Mouse (Mus musculus) forebrain, embryonic 13.5 days (tissue): ENCODE measurements around the gene Cd207. TPM values are rescaled to one million over a fixed set of nuclear protein-coding genes. Genes with fewer than 3 reads are reported as not detected.

ENCODE experiments used
- ATAC-seq: fragments of 200-750 bp; cut with Nextera tagmentation; 2 replicates; pipeline ENCODE4 v1.8.0; 2017
- H3K27ac ChIP-seq: fragments of 300-500 bp; sonication (generic); 2 replicates; pipeline ENCODE4 v1.5.1; 2015; ENCODE audit warnings: inconsistent platforms, mild to moderate bottlenecking, moderate library complexity
- H3K27me3 ChIP-seq: fragments of 300-500 bp; sonication (generic); 2 replicates; pipeline ENCODE4 v1.6.1; 2015; ENCODE audit warnings: mild to moderate bottlenecking, inconsistent platforms
- H3K36me3 ChIP-seq: fragments of 300-500 bp; sonication (generic); 2 replicates; pipeline ENCODE4 v1.6.1; 2015; ENCODE audit warnings: mild to moderate bottlenecking, inconsistent platforms; ENCODE audit not compliant: poor library complexity, severe bottlenecking
- H3K4me1 ChIP-seq: fragments of 300-500 bp; sonication (generic); 2 replicates; pipeline ENCODE4 v1.6.1; 2015; ENCODE audit warnings: inconsistent platforms
- H3K4me2 ChIP-seq: fragments of 300-500 bp; sonication (generic); 2 replicates; pipeline ENCODE4 v1.6.1; 2015; ENCODE audit warnings: inconsistent platforms, mild to moderate bottlenecking, moderate library complexity
- H3K4me3 ChIP-seq: fragments of 300-500 bp; sonication (generic); 2 replicates; pipeline ENCODE4 v1.5.1; 2015; ENCODE audit warnings: mild to moderate bottlenecking, inconsistent platforms
- H3K9ac ChIP-seq: fragments of 300-500 bp; sonication (generic); 2 replicates; pipeline ENCODE4 v1.6.1; 2015; ENCODE audit warnings: mild to moderate bottlenecking, inconsistent platforms
- H3K9me3 ChIP-seq: fragments of 300-500 bp; sonication (generic); replicated peaks from 2 replicates; pipeline ENCODE4 v1.6.1; 2016; ENCODE audit warnings: inconsistent platforms
- WGBS: fragments of 180-500 bp; shearing (Covaris S2); methylation state at CpG from one replicate; pipeline ENCODE4 v1.1.7; 2015; 5-methylcytosine and 5-hydroxymethylcytosine counted together
- polyA plus RNA-seq: library from polyadenylated mRNA; unstranded; fragments of >200 nt; fragmentation: Nextera tagmentation; extraction: Ambion mirVana; gene quantifications from 2 replicates; pipeline ENCODE4 v1.2.1, GENCODE M21; 2015

Cd207 gene
- polyA plus RNA-seq, 1 experiment from 2014 or later = not detected

- Histone ChIP-seq H3K4me3 (no peak overlapping the region), H3K9me3 (no peaks in the 10 kb centered on the region), H3K4me1 (peaks cover 22% of the 10 kb centered on the region), H3K27me3 (peaks cover 100% of the 10 kb centered on the region), H3K4me2 (no peak overlapping the region), H3K27ac (no peak overlapping the region), H3K36me3 (no peaks in the 10 kb centered on the region), H3K9ac (no peak overlapping the region)
- ATAC-seq = no peak
- 4% methylated on average over 6 of the region's 6 CpGs for WGBS
These were observed 30.3 kb upstream of the Cd207 start for GRCm38 (mm10) chr6:83707738-83708510.

GRCm38 (mm10) chr6:83704701-83705100, 27.0 kb upstream of the Cd207 start:
- H3K27ac ChIP-seq = no peak overlapping the region
- WGBS = 19% methylated on average over 5 of the region's 5 CpGs
- H3K9me3 ChIP-seq = no peaks in the 10 kb centered on the region
- peaks cover 7% of the 10 kb centered on the region; the same call in 1 of the 2 replicates for H3K4me1 ChIP-seq
- no peak overlapping the region for H3K4me2 ChIP-seq
- no peak overlapping the region for H3K4me3 ChIP-seq
- peaks cover 97% of the 10 kb centered on the region for H3K27me3 ChIP-seq
- no peaks in the 10 kb centered on the region for H3K36me3 ChIP-seq
- no peak for ATAC-seq
- no peak overlapping the region for H3K9ac ChIP-seq

- no peak overlapping the region for H3K4me2 ChIP-seq
- H3K4me1 ChIP-seq = peaks cover 7% of the 10 kb centered on the region; the same call in 1 of the 2 replicates
- no peak for ATAC-seq
- WGBS = 0% methylated on average over 1 of the region's 1 CpGs
- H3K27me3 ChIP-seq = peaks cover 97% of the 10 kb centered on the region
- no peak overlapping the region for H3K4me3 ChIP-seq
- H3K9me3 ChIP-seq = no peaks in the 10 kb centered on the region
- no peak overlapping the region for H3K27ac ChIP-seq
- no peak overlapping the region for H3K9ac ChIP-seq
- H3K36me3 ChIP-seq = no peaks in the 10 kb centered on the region
These were observed 26.6 kb upstream of the Cd207 start for GRCm38 (mm10) chr6:83704294-83704693.

- Histone ChIP-seq H3K36me3 (no peaks in the 10 kb centered on the region), H3K9ac (no peak overlapping the region), H3K4me3 (no peak overlapping the region), H3K4me1 (peaks cover 7% of the 10 kb centered on the region; the same call in 1 of the 2 replicates), H3K27me3 (peaks cover 97% of the 10 kb centered on the region), H3K27ac (no peak overlapping the region), H3K9me3 (no peaks in the 10 kb centered on the region), H3K4me2 (no peak overlapping the region)
- ATAC-seq = no peak
- WGBS = under 1% methylated on average over 10 of the region's 10 CpGs
These were observed 26.0 kb upstream of the Cd207 start for GRCm38 (mm10) chr6:83703722-83704078.

GRCm38 (mm10) chr6:83703000-83703721, 25.5 kb upstream of the Cd207 start:
- Histone ChIP-seq H3K4me1 (peaks cover 7% of the 10 kb centered on the region; the same call in 1 of the 2 replicates), H3K9me3 (no peaks in the 10 kb centered on the region), H3K4me2 (no peak overlapping the region), H3K9ac (no peak overlapping the region), H3K27me3 (peaks cover 97% of the 10 kb centered on the region), H3K4me3 (no peak overlapping the region), H3K36me3 (no peaks in the 10 kb centered on the region), H3K27ac (no peak overlapping the region)
- 1% methylated on average over 27 of the region's 27 CpGs for WGBS
- no peak for ATAC-seq

GRCm38 (mm10) chr6:83702146-83702999, 24.7 kb upstream of the Cd207 start:
- no peak for ATAC-seq
- Histone ChIP-seq H3K9ac (no peak overlapping the region), H3K4me1 (peaks cover 7% of the 10 kb centered on the region; the same call in 1 of the 2 replicates), H3K9me3 (no peaks in the 10 kb centered on the region), H3K4me3 (no peak overlapping the region), H3K36me3 (no peaks in the 10 kb centered on the region), H3K27ac (no peak overlapping the region), H3K4me2 (0 out of 2 replicates have a peak overlapping the region, but pooled peaks have one; percentile 6), H3K27me3 (peaks cover 97% of the 10 kb centered on the region)
- under 1% methylated on average over 53 of the region's 53 CpGs for WGBS

GRCm38 (mm10) chr6:83701001-83701400, 23.3 kb upstream of the Cd207 start:
- Histone ChIP-seq H3K9ac (no peak overlapping the region), H3K27ac (no peak overlapping the region), H3K4me1 (peaks cover 7% of the 10 kb centered on the region; the same call in 1 of the 2 replicates), H3K36me3 (no peaks in the 10 kb centered on the region), H3K4me2 (no peak overlapping the region), H3K4me3 (no peak overlapping the region), H3K27me3 (peaks cover 97% of the 10 kb centered on the region), H3K9me3 (no peaks in the 10 kb centered on the region)
- no peak for ATAC-seq
- WGBS = under 1% methylated on average over 11 of the region's 11 CpGs

GRCm38 (mm10) chr6:83699971-83700370, 22.3 kb upstream of the Cd207 start:
- WGBS = 5% methylated on average over 5 of the region's 5 CpGs
- Histone ChIP-seq H3K4me2 (no peak overlapping the region), H3K27ac (no peak overlapping the region), H3K27me3 (peaks cover 97% of the 10 kb centered on the region), H3K4me3 (no peak overlapping the region), H3K9ac (no peak overlapping the region), H3K36me3 (no peaks in the 10 kb centered on the region), H3K4me1 (peaks cover 7% of the 10 kb centered on the region; the same call in 1 of the 2 replicates), H3K9me3 (no peaks in the 10 kb centered on the region)
- ATAC-seq = no peak

GRCm38 (mm10) chr6:83697932-83698331, 20.3 kb upstream of the Cd207 start:
- Histone ChIP-seq H3K4me2 (no peak overlapping the region), H3K9me3 (no peaks in the 10 kb centered on the region), H3K27ac (no peak overlapping the region), H3K36me3 (no peaks in the 10 kb centered on the region), H3K27me3 (peaks cover 97% of the 10 kb centered on the region), H3K4me3 (no peak overlapping the region), H3K9ac (no peak overlapping the region), H3K4me1 (peaks cover 10% of the 10 kb centered on the region; the same call in 1 of the 2 replicates)
- ATAC-seq = no peak
- WGBS = 2% methylated on average over 8 of the region's 8 CpGs

- no peak for ATAC-seq
- H3K4me2 ChIP-seq = no peak overlapping the region
- H3K9me3 ChIP-seq = no peaks in the 10 kb centered on the region
- H3K4me1 ChIP-seq = 0 out of 2 replicates have a peak, but pooled peaks cover 3% of the 10 kb centered on the region
- H3K27ac ChIP-seq = no peak overlapping the region
- 2% methylated on average over 7 of the region's 7 CpGs for WGBS
- H3K4me3 ChIP-seq = no peak overlapping the region
- H3K27me3 ChIP-seq = peaks cover 98% of the 10 kb centered on the region
- H3K9ac ChIP-seq = no peak overlapping the region
- no peaks in the 10 kb centered on the region for H3K36me3 ChIP-seq
These were observed 19.0 kb upstream of the Cd207 start for GRCm38 (mm10) chr6:83696684-83697083.

- Histone ChIP-seq H3K4me2 (no peak overlapping the region), H3K4me1 (0 out of 2 replicates have a peak, but pooled peaks cover 3% of the 10 kb centered on the region), H3K36me3 (no peaks in the 10 kb centered on the region), H3K27ac (no peak overlapping the region), H3K4me3 (no peak overlapping the region), H3K9ac (no peak overlapping the region), H3K9me3 (no peaks in the 10 kb centered on the region), H3K27me3 (peaks cover 98% of the 10 kb centered on the region)
- no peak for ATAC-seq
- 9% methylated on average over 3 of the region's 3 CpGs for WGBS
These were observed 18.1 kb upstream of the Cd207 start for GRCm38 (mm10) chr6:83695731-83696130.
